Comparison of ENCODE assay signal across 8 mouse cellular contexts in genomic region chr9:21265000-21265561, GRCm38 (mm10). TPM values are rescaled to one million over a fixed set of nuclear protein-coding genes. Genes with fewer than 3 reads are reported as not detected.
DNase-seq lines count a peak whose midpoint lies in the region; ATAC-seq and TF ChIP-seq lines count a peak whose summit lies in the region.

TSS of gene Atg4d (plus strand) at chr9:21265293.

- peak; percentile 97 for TF ChIP-seq POLR2A in olfactory bulb, adult 2 months (IDR thresholded peaks at IDR 0.05; ENCODE audit: insufficient read depth, low read depth, low read length)
- peak; percentile 91 for TF ChIP-seq POLR2A in thymus, adult 2 months (IDR thresholded peaks at IDR 0.05; ENCODE audit: control insufficient read depth, extremely low read depth, insufficient read depth, low read length, poor library complexity)

- WGBS in forebrain, embryonic 16.5 days = 0% methylated on average over 45 of the region's 49 CpGs
- under 1% methylated on average over 45 of the region's 49 CpGs for WGBS in lung, embryonic 14.5 days
- WGBS in olfactory bulb, adult 2 months = under 1% methylated on average over 49 of the region's 49 CpGs
- WGBS in thymus, adult 2 months = under 1% methylated on average over 49 of the region's 49 CpGs

- peak within 1 kb of the TSS; percentile 90 for H3K4me3 ChIP-seq in G1E (ENCODE audit: low read depth, low read length)
- peak within 1 kb of the TSS; percentile 63 for H3K4me3 ChIP-seq in forebrain, embryonic 16.5 days (replicated peaks; ENCODE audit: low read length)
- peak within 1 kb of the TSS; percentile 98 for H3K4me3 ChIP-seq in layer of hippocampus, adult 2 months
- peak within 1 kb of the TSS; percentile 88 for H3K4me3 ChIP-seq in lung, embryonic 14.5 days (ENCODE audit: low read depth, low read length)
- peak within 1 kb of the TSS; percentile 75 for H3K4me3 ChIP-seq in olfactory bulb, adult 2 months (ENCODE audit: insufficient read depth, low read depth, low read length)
- peak within 1 kb of the TSS; percentile 75 for H3K4me3 ChIP-seq in thymus, adult 2 months (ENCODE audit: control insufficient read depth, insufficient read depth, low read length)

- peak; percentile 98 for DNase-seq in G1E (ENCODE audit: low spot score)
- peak; percentile 99 to 100 for DNase-seq in cerebellum, adult 18-20 months
- peak; percentile 98 for DNase-seq in heart, postnatal 36 days
- peak; percentile 96 to 98 for DNase-seq in layer of hippocampus, adult 2 months (ENCODE audit: low spot score in 2 of 2)
- DNase-seq in lung, embryonic 14.5 days = peak; percentile 100
- DNase-seq in thymus, adult 2 months = peak; percentile 95

- H3K9me3 ChIP-seq in G1E (replicated peaks) = no peaks in the 10 kb centered on the region
- no peaks in the 10 kb centered on the region for H3K9me3 ChIP-seq in forebrain, embryonic 16.5 days (ENCODE audit: control insufficient read depth, low read length)
- H3K9me3 ChIP-seq in lung, embryonic 14.5 days (ENCODE audit: low read depth, low read length) = no peaks in the 10 kb centered on the region

- peaks cover 52% of the 10 kb centered on the region for H3K4me1 ChIP-seq in G1E (ENCODE audit: insufficient read depth, low read depth, low read length)
- peaks cover 18% of the 10 kb centered on the region for H3K4me1 ChIP-seq in forebrain, embryonic 16.5 days (replicated peaks; ENCODE audit: control insufficient read depth, insufficient read depth, low read length)
- peaks cover 11% of the 10 kb centered on the region; the same call in 1 of the 2 replicates for H3K4me1 ChIP-seq in lung, embryonic 14.5 days (ENCODE audit: insufficient read depth)
- peaks cover 16% of the 10 kb centered on the region for H3K4me1 ChIP-seq in olfactory bulb, adult 2 months (ENCODE audit: control insufficient read depth, insufficient read depth, low read length)
- peaks cover 29% of the 10 kb centered on the region for H3K4me1 ChIP-seq in thymus, adult 2 months (replicated peaks; ENCODE audit: control insufficient read depth, insufficient read depth, low read length)

- peak within 1 kb of the TSS; percentile 84 for H3K4me2 ChIP-seq in forebrain, embryonic 16.5 days (ENCODE audit: low read length)
- H3K4me2 ChIP-seq in lung, embryonic 14.5 days = peak within 1 kb of the TSS; percentile 90

- H3K27me3 ChIP-seq in G1E (ENCODE audit: insufficient read depth, low read length) = no peaks in the 10 kb centered on the region
- H3K27me3 ChIP-seq in forebrain, embryonic 16.5 days (replicated peaks; ENCODE audit: control insufficient read depth, insufficient read depth, low read length) = no peaks in the 10 kb centered on the region
- H3K27me3 ChIP-seq in lung, embryonic 14.5 days (ENCODE audit: insufficient read depth, low read length) = no peaks in the 10 kb centered on the region
- no peaks in the 10 kb centered on the region for H3K27me3 ChIP-seq in thymus, adult 2 months (ENCODE audit: control insufficient read depth, insufficient read depth, low read length)

- intact Hi-C loops in heart, postnatal 36 days (cut with DNase I) = loop anchor here (2.0 kb wide), 1 partner anchor 26 kb away; the partner anchor contains the start of gene Keap1

- peak within 1 kb of the TSS; percentile 76 for H3K9ac ChIP-seq in forebrain, embryonic 16.5 days (replicated peaks; ENCODE audit: low read depth, low read length)
- peak within 1 kb of the TSS; percentile 85 for H3K9ac ChIP-seq in lung, embryonic 14.5 days

- TF ChIP-seq CTCF in G1E (IDR thresholded peaks at IDR 0.05; ENCODE audit: low read depth, low read length) = no peak
- TF ChIP-seq CTCF in layer of hippocampus, adult 2 months (conservative IDR thresholded peaks at IDR 0.05) = no peak
- TF ChIP-seq CTCF in lung, embryonic 14.5 days (IDR thresholded peaks at IDR 0.05; ENCODE audit: low read depth) = no peak
- TF ChIP-seq CTCF in olfactory bulb, adult 2 months (IDR thresholded peaks at IDR 0.05; ENCODE audit: insufficient read depth, low read depth, low read length) = no peak; the same call in 1 of the 2 replicates
- 0 out of 2 replicates have a peak, but pooled peaks have one; percentile 31 for TF ChIP-seq CTCF in thymus, adult 2 months (IDR thresholded peaks at IDR 0.05; ENCODE audit: borderline replicate concordance, control insufficient read depth, extremely low read depth, insufficient read depth, low read length, poor library complexity)

- ATAC-seq in G1E (ENCODE audit: extremely low read depth, insufficient number of reproducible peaks, low FRiP score, poor library complexity, severe bottlenecking) = peak; percentile 96
- ATAC-seq in forebrain, embryonic 16.5 days = peak; percentile 98
- ATAC-seq in lung, embryonic 14.5 days (ENCODE audit: insufficient read depth) = peak; percentile 96

- H3K27ac ChIP-seq in forebrain, embryonic 16.5 days (ENCODE audit: low read length) = peak within 1 kb of the TSS; percentile 55
- H3K27ac ChIP-seq in layer of hippocampus, adult 2 months = peak within 1 kb of the TSS; percentile 90
- H3K27ac ChIP-seq in lung, embryonic 14.5 days (ENCODE audit: low read depth) = peak within 1 kb of the TSS; percentile 65
- H3K27ac ChIP-seq in olfactory bulb, adult 2 months (ENCODE audit: insufficient read depth, low read depth, low read length) = 0 out of 2 replicates have a peak within 1 kb of the TSS, but pooled peaks have one; percentile 16
- H3K27ac ChIP-seq in thymus, adult 2 months (ENCODE audit: control insufficient read depth, insufficient read depth, low read length) = no peak within 1 kb of the TSS

- peaks cover 38% of the 10 kb centered on the region for H3K36me3 ChIP-seq in G1E (replicated peaks)
- H3K36me3 ChIP-seq in forebrain, embryonic 16.5 days (ENCODE audit: control insufficient read depth, insufficient read depth) = peaks cover 6% of the 10 kb centered on the region; the same call in 1 of the 2 replicates
- H3K36me3 ChIP-seq in lung, embryonic 14.5 days (ENCODE audit: insufficient read depth) = peaks cover 30% of the 10 kb centered on the region
- H3K36me3 ChIP-seq in thymus, adult 2 months (ENCODE audit: control insufficient read depth, insufficient read depth, low read length) = peaks cover 15% of the 10 kb centered on the region

RNA-seq across cellular contexts. Expression of gene Atg4d, which starts in this region (rescaled TPM):
- total RNA-seq in G1E (2014; fragmentation: Nextera tagmentation) = 7.0 and 14.5 TPM in 2 replicates
- 9.1 and 11.0 TPM in 2 replicates for total RNA-seq in G1E (2017)
- 14.9 and 20.7 TPM in 2 replicates for polyA plus RNA-seq in G1E (2012)
- 47.6 and 51.8 TPM in 2 replicates for polyA plus RNA-seq in forebrain, embryonic 16.5 days (2015; fragmentation: Nextera tagmentation; extraction: Ambion mirVana)
- total RNA-seq in heart, postnatal 36 days (2021) = 10 to 100 TPM; 78.0 to 99.6 TPM
- total RNA-seq in layer of hippocampus, adult 2 months (2021) = 10 to 100 TPM; 39.8 to 40.2 TPM
- 33.7 and 34.7 TPM in 2 replicates for polyA plus RNA-seq in lung, embryonic 14.5 days (2014; fragmentation: Nextera tagmentation; extraction: Ambion mirVana)
- not detected in 2 replicates for polyA plus RNA-seq in olfactory bulb, adult 2 months (2012; ENCODE audit: insufficient read depth, insufficient read length, low replicate concordance, missing spikeins)
- polyA plus RNA-seq in thymus, adult 2 months (2012; rRNA removed) = 84.3 and 87.7 TPM in 2 replicates
